Mouse (Mus musculus): ENCODE data around the gene Mgat3. TPM values are rescaled to one million over a fixed set of nuclear protein-coding genes. Genes with fewer than 3 reads are reported as not detected.

The Mgat3 gene
- polyA plus RNA-seq, 1 experiment from 2014 or later = 12.3 TPM

DNA sequence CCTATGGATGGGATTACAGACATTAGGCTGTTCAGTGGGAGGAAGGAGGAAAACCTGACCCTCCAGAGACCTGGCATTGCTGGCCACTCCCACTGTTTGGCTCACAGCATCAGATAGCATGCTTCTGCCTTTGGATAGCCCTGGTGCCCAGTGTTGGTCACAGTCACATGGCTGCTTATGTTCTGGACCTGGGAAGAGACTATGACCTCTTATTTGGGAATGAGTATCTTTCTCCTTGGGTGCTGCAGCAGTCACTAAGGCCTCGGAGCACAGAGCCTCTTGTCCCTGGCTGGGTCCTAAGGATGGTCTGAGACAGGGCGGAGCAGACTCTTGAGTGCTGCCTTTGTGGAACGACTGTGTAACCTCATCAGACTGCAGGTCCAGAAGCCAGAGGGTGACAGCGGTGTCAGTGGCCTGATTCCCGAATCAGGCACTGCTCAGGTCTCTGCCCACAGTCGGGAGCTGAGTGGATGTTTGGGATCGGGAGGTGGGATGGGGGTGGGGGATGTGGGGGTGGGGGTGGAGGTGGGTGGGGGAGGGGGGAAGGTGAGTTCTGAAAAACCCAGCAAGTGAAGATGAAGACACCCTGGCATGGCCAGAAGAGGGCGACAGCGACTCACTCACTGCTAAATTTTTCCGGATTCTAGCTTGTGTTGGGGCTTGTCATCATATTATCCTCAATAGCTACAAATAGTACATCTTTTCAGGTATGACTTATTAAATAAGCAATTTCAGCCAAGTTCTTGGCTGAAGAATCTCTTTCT lies 42.4 kb downstream of the Mgat3 start:
- H3K9ac ChIP-seq (ENCODE audit: low read length) = no peak overlapping the region; the same call in 1 of the 2 replicates
- DNase-seq (ENCODE audit: low spot score) = no peak
- 21% methylated on average over 9 of the region's 10 CpGs for WGBS
- H3K4me3 ChIP-seq (ENCODE audit: low read depth, low read length) = no peak overlapping the region
- ATAC-seq (ENCODE audit: insufficient read depth, low FRiP score, low TSS enrichment) = no peak
- no peak overlapping the region for H3K27ac ChIP-seq (ENCODE audit: low read depth, low read length)
- H3K9me3 ChIP-seq (ENCODE audit: control insufficient read depth, low read length) = no peaks in the 10 kb centered on the region
- H3K36me3 ChIP-seq (ENCODE audit: control insufficient read depth, insufficient read depth, low read length) = no peaks in the 10 kb centered on the region
- H3K27me3 ChIP-seq (ENCODE audit: control insufficient read depth, insufficient read depth, low read length) = no peaks in the 10 kb centered on the region
- H3K4me2 ChIP-seq (ENCODE audit: low read depth) = no peak overlapping the region
- no peaks in the 10 kb centered on the region for H3K4me1 ChIP-seq (ENCODE audit: control insufficient read depth, insufficient read depth, low read length)

DNA sequence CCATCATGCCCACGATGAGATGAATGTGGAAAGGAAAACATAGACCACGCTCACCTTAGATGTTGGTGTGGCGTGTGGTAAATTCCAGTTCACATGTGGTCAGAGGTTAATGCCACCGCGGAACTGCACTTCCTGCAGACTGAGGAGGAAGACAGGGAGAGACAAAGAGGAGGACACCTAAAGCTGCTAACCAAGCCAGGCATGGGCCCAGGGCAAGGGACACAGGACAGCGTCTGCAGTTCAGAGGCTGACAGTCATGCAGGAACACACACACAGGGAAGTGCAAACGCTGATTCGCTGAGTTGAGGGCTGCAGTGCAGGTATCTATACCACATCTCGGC lies 42.9 kb downstream of the Mgat3 start:
- DNase-seq (ENCODE audit: low spot score) = no peak
- H3K4me2 ChIP-seq (ENCODE audit: low read depth) = no peak overlapping the region
- H3K4me3 ChIP-seq (ENCODE audit: low read depth, low read length) = no peak overlapping the region
- no peaks in the 10 kb centered on the region for H3K27me3 ChIP-seq (ENCODE audit: control insufficient read depth, insufficient read depth, low read length)
- 69% methylated on average over 9 of the region's 9 CpGs for WGBS
- no peaks in the 10 kb centered on the region for H3K4me1 ChIP-seq (ENCODE audit: control insufficient read depth, insufficient read depth, low read length)
- H3K9me3 ChIP-seq (ENCODE audit: control insufficient read depth, low read length) = no peaks in the 10 kb centered on the region
- ATAC-seq (ENCODE audit: insufficient read depth, low FRiP score, low TSS enrichment) = no peak
- H3K36me3 ChIP-seq (ENCODE audit: control insufficient read depth, insufficient read depth, low read length) = no peaks in the 10 kb centered on the region
- no peak overlapping the region for H3K9ac ChIP-seq (ENCODE audit: low read length)
- no peak overlapping the region for H3K27ac ChIP-seq (ENCODE audit: low read depth, low read length)

DNA sequence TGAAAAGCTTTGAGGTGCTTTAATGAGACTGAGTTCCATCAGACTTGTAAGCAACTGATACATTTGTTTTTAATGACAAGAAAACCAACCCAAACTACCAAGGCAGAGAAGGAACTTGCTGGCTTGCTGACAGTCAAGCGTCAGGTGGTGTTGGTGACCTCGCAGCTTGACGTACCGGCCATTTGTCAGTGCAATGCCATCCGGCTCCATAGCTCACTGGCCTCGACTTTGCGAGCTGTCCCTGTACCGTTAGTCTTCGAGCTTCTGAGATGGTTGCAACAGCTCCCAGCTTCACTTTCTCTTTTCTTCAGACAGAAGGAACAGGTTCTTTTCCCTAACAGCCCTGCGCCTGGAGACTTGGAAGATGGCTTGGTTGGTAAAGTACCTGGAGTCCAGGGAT lies 44.0 kb downstream of the Mgat3 start:
- ATAC-seq (ENCODE audit: insufficient read depth, low FRiP score, low TSS enrichment) (no peak), DNase-seq (ENCODE audit: low spot score) (no peak)
- Histone ChIP-seq H3K27ac (ENCODE audit: low read depth, low read length) (no peak overlapping the region), H3K4me3 (ENCODE audit: low read depth, low read length) (no peak overlapping the region), H3K9me3 (ENCODE audit: control insufficient read depth, low read length) (no peaks in the 10 kb centered on the region), H3K9ac (ENCODE audit: low read length) (no peak overlapping the region), H3K36me3 (ENCODE audit: control insufficient read depth, insufficient read depth, low read length) (no peaks in the 10 kb centered on the region), H3K4me2 (ENCODE audit: low read depth) (no peak overlapping the region), H3K27me3 (ENCODE audit: control insufficient read depth, insufficient read depth, low read length) (no peaks in the 10 kb centered on the region), H3K4me1 (ENCODE audit: control insufficient read depth, insufficient read depth, low read length) (no peaks in the 10 kb centered on the region)
- WGBS = 86% methylated on average over 10 of the region's 10 CpGs

DNA sequence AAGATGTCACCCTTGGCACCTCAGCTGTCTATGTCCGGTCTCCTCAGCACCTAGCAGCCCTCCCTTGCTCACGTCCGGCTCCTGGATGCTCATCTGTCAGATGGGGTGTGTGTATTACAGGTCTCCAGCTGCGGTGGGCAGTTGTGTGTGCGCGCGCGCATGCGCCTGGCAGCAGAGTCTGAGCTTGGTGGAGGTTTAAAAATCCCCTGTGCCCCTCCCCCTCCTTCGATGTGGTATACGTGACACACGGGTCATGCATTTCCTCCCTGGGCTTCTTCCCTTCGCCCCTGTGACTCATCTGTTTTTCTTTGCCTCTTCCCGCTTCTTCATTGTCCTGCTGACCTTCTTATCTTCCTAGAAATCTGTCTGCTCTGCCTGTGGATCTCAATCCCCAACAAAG lies 45.7 kb downstream of the Mgat3 start:
- H3K4me3 ChIP-seq (ENCODE audit: low read depth, low read length) = no peak overlapping the region

DNA sequence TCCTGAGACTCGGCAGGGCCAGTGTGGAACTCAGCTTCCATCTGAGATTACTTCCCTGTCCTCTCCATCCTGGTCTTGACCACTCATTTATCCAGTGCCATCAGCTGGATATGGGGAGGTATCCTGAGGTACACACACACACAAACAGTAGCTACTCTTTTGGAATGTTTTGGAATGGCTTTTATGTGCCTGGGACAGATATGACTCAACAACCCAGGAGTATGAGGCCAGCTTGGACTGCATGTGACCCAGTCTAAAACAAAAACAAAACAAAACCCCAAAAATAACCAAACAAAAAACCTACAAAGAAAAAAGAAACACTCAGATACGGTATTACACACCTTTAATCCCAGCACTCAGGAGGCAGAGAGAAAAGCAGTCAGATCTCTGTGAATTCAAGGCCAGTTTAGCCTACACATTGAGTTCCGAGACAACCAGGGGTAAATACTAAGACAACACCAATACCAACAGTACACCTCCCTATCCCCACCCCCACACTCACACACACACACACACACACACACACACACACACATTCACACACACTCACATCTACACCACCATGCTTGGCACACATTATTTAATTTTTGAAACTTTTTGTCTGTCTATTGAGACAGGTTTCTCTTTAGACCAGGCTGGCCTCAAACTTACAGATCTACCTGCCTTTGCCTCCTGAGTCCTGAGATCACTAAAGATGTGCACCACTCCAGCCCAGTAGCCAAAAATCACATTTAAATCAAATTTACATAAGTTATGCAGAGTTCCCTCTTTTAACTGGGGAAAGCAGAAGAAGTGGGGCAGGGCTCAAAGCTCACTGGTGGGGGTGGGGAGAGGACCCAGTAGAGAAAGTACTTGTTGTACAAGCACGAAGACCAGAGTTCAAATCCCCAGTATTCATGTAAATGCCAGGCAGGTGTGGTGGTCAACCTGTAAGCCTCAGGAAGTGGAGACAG lies 46.5 kb downstream of the Mgat3 start:
- no peak overlapping the region for H3K9ac ChIP-seq (ENCODE audit: low read length)
- ATAC-seq (ENCODE audit: insufficient read depth, low FRiP score, low TSS enrichment) (no peak), DNase-seq (ENCODE audit: low spot score) (no peak)
- H3K4me3 ChIP-seq (ENCODE audit: low read depth, low read length) = no peak overlapping the region
- no peaks in the 10 kb centered on the region for H3K4me1 ChIP-seq (ENCODE audit: control insufficient read depth, insufficient read depth, low read length)
- 71% methylated on average over 4 of the region's 4 CpGs for WGBS
- no peak overlapping the region for H3K27ac ChIP-seq (ENCODE audit: low read depth, low read length)
- H3K4me2 ChIP-seq (ENCODE audit: low read depth) = no peak overlapping the region
- H3K9me3 ChIP-seq (ENCODE audit: control insufficient read depth, low read length) = no peaks in the 10 kb centered on the region
- H3K27me3 ChIP-seq (ENCODE audit: control insufficient read depth, insufficient read depth, low read length) = no peaks in the 10 kb centered on the region
- no peaks in the 10 kb centered on the region for H3K36me3 ChIP-seq (ENCODE audit: control insufficient read depth, insufficient read depth, low read length)

More for the DNA sequence above, 45.7 kb downstream of the Mgat3 start:
- Histone ChIP-seq H3K4me2 (ENCODE audit: low read depth) (no peak overlapping the region), H3K27me3 (ENCODE audit: control insufficient read depth, insufficient read depth, low read length) (no peaks in the 10 kb centered on the region), H3K4me1 (ENCODE audit: control insufficient read depth, insufficient read depth, low read length) (no peaks in the 10 kb centered on the region), H3K9ac (ENCODE audit: low read length) (no peak overlapping the region), H3K9me3 (ENCODE audit: control insufficient read depth, low read length) (no peaks in the 10 kb centered on the region), H3K27ac (ENCODE audit: low read depth, low read length) (no peak overlapping the region), H3K36me3 (ENCODE audit: control insufficient read depth, insufficient read depth, low read length) (no peaks in the 10 kb centered on the region)
- WGBS = 53% methylated on average over 14 of the region's 14 CpGs
- ATAC-seq (ENCODE audit: insufficient read depth, low FRiP score, low TSS enrichment) = no peak
- peak; percentile 32 for DNase-seq (ENCODE audit: low spot score)

DNA sequence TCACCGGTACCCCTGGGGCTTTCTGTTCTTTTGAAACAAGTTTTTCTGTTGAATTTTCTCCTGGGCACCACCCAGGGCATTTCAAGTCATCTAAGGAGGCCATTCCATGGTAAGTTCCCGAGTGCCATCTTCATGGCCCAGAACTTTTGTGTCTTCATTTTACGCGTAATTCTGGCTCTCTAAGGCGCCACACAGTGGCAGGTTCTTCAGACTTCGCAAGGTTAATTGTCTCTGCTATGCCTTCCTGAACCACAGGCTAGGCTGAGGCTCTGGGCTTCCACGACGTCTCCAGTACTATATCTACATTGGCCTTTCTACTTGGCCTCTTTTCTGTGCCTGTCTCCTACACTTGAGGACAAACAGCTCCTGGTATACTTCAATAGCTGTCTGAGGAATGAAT lies 47.5 kb downstream of the Mgat3 start:
- no peaks in the 10 kb centered on the region for H3K27me3 ChIP-seq (ENCODE audit: control insufficient read depth, insufficient read depth, low read length)
- ATAC-seq (ENCODE audit: insufficient read depth, low FRiP score, low TSS enrichment) (no peak), DNase-seq (ENCODE audit: low spot score) (no peak)
- no peak overlapping the region for H3K27ac ChIP-seq (ENCODE audit: low read depth, low read length)
- 68% methylated on average over 8 of the region's 8 CpGs for WGBS
- H3K4me2 ChIP-seq (ENCODE audit: low read depth) = no peak overlapping the region
- no peak overlapping the region for H3K9ac ChIP-seq (ENCODE audit: low read length)
- no peaks in the 10 kb centered on the region for H3K36me3 ChIP-seq (ENCODE audit: control insufficient read depth, insufficient read depth, low read length)
- H3K4me3 ChIP-seq (ENCODE audit: low read depth, low read length) = no peak overlapping the region
- no peaks in the 10 kb centered on the region for H3K9me3 ChIP-seq (ENCODE audit: control insufficient read depth, low read length)
- no peaks in the 10 kb centered on the region for H3K4me1 ChIP-seq (ENCODE audit: control insufficient read depth, insufficient read depth, low read length)

DNA sequence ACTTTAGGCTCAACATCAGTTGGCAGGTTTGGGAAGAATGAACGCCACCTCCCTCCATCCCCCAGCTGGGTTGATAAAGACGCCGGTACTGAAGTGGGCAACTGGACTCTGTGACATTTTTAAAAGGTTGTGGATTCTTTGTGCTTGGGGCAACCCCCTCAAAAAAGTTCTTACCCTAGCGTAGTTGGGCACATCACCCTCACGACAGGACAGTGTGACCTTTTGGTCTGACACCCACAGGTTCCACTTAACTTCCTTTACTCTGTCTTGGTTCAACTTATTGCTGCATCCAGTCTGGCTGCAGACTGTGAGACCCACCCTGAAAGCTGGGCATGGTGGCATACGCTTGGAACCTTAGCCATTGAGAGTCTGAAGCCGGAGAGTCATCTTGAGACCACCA lies 50.2 kb downstream of the Mgat3 start:
- H3K4me1 ChIP-seq (ENCODE audit: control insufficient read depth, insufficient read depth, low read length) = no peaks in the 10 kb centered on the region
- no peak overlapping the region for H3K4me2 ChIP-seq (ENCODE audit: low read depth)
- no peaks in the 10 kb centered on the region for H3K9me3 ChIP-seq (ENCODE audit: control insufficient read depth, low read length)
- H3K9ac ChIP-seq (ENCODE audit: low read length) = no peak overlapping the region
- no peak overlapping the region for H3K4me3 ChIP-seq (ENCODE audit: low read depth, low read length)
- no peak for ATAC-seq (ENCODE audit: insufficient read depth, low FRiP score, low TSS enrichment)
- no peaks in the 10 kb centered on the region for H3K36me3 ChIP-seq (ENCODE audit: control insufficient read depth, insufficient read depth, low read length)
- no peak for DNase-seq (ENCODE audit: low spot score)
- 92% methylated on average over 7 of the region's 7 CpGs for WGBS
- H3K27ac ChIP-seq (ENCODE audit: low read depth, low read length) = no peak overlapping the region
- no peaks in the 10 kb centered on the region for H3K27me3 ChIP-seq (ENCODE audit: control insufficient read depth, insufficient read depth, low read length)

DNA sequence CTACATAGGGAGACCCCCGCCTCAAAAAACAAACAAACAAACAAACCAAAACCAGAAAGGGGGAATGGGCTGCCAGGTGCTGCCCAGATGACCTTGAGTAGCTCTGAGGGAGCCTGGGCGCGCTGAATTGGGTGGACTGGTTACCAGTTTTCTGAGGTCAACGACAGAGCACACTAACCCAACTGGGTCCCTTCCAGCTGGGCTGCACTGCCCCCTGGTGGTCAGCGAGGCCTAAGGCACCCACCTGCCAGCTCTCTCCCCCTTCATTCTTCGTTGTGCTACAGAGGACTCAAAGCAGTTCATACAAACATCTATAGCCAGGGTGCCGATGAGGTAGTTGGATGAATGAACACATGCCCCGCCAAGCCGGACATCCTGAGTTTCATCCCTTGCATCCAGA lies 51.7 kb downstream of the Mgat3 start:
- H3K9me3 ChIP-seq (ENCODE audit: control insufficient read depth, low read length) = no peaks in the 10 kb centered on the region
- H3K27ac ChIP-seq (ENCODE audit: low read depth, low read length) = no peak overlapping the region
- H3K9ac ChIP-seq (ENCODE audit: low read length) = no peak overlapping the region
- DNase-seq (ENCODE audit: low spot score) (peak; percentile 75), ATAC-seq (ENCODE audit: insufficient read depth, low FRiP score, low TSS enrichment) (no peak)
- H3K4me3 ChIP-seq (ENCODE audit: low read depth, low read length) = no peak overlapping the region
- H3K4me2 ChIP-seq (ENCODE audit: low read depth) = no peak overlapping the region
- no peaks in the 10 kb centered on the region for H3K27me3 ChIP-seq (ENCODE audit: control insufficient read depth, insufficient read depth, low read length)
- no peaks in the 10 kb centered on the region for H3K36me3 ChIP-seq (ENCODE audit: control insufficient read depth, insufficient read depth, low read length)
- no peaks in the 10 kb centered on the region for H3K4me1 ChIP-seq (ENCODE audit: control insufficient read depth, insufficient read depth, low read length)
- WGBS = 32% methylated on average over 9 of the region's 9 CpGs

DNA sequence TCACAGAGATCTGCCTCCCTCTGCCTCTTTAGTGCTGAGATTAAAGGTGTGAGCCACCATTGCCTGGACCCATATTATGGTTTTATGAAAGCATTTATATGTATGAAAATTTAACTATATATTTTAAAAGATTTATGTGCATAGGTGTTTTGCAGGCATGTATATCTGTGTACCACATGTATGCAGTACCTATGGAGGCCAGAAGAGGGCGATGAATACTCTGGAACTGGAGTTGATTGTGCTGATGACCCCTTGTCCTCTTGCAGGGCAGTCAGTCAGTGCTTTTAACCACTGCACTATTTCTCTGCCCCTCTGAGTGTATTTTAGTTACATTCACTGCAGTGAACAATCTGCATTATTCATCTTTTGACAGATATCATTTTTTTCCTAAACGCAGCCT lies 52.3 kb downstream of the Mgat3 start:
- no peaks in the 10 kb centered on the region for H3K9me3 ChIP-seq (ENCODE audit: control insufficient read depth, low read length)
- ATAC-seq (ENCODE audit: insufficient read depth, low FRiP score, low TSS enrichment) (no peak), DNase-seq (ENCODE audit: low spot score) (peak; percentile 60)
- H3K27me3 ChIP-seq (ENCODE audit: control insufficient read depth, insufficient read depth, low read length) = no peaks in the 10 kb centered on the region
- no peak overlapping the region for H3K27ac ChIP-seq (ENCODE audit: low read depth, low read length)
- 47% methylated on average over 2 of the region's 2 CpGs for WGBS
- H3K9ac ChIP-seq (ENCODE audit: low read length) = no peak overlapping the region
- no peak overlapping the region for H3K4me2 ChIP-seq (ENCODE audit: low read depth)
- H3K36me3 ChIP-seq (ENCODE audit: control insufficient read depth, insufficient read depth, low read length) = no peaks in the 10 kb centered on the region
- H3K4me3 ChIP-seq (ENCODE audit: low read depth, low read length) = no peak overlapping the region
- H3K4me1 ChIP-seq (ENCODE audit: control insufficient read depth, insufficient read depth, low read length) = no peaks in the 10 kb centered on the region

Measured in neural tube, embryonic 11.5 days (tissue).